Mouse (Mus musculus) monocyte, adult 5-6 weeks (primary cell): ENCODE measurements at regions not wholly inside any gene's neighbourhood (a gene's known extent, or its start where the extent isn't known, plus 50 kb on each side); places are given as distances from the start of the nearest gene placed in this dataset.

Source experiments
- ATAC-seq: fragments of 153-309, 156-312 bp; replicated peaks from 2 replicates; pipeline ENCODE4 v1.8.0; 2017; ENCODE audit warnings: mild to moderate bottlenecking; ENCODE audit not compliant: low TSS enrichment, insufficient number of reproducible peaks, severe bottlenecking, poor library complexity, low FRiP score

- ATAC-seq = no peak
Measured at GRCm38 (mm10) chr11:19606943-19607342, 317.2 kb upstream of the Spred2 start.

DNA sequence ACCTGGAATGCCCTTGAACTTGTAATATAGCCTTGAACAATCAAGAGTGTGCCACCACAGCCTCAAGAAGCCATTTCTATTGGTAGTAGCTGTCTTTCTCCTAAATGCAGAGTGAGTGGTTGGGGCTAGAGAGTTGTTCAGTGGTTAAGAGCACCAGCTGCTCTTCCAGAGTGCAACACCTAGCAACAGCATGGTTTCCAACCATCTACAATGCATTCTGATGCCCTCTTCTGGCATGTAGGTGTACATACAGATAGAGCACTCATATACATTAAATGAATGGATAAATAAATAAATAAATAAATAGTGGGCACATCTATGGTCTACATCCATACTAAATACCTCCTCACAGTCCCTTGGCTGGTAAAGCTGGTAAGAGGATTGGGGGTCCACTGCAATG, 316.2 kb upstream of the Spred2 start:
- ATAC-seq = no peak

DNA sequence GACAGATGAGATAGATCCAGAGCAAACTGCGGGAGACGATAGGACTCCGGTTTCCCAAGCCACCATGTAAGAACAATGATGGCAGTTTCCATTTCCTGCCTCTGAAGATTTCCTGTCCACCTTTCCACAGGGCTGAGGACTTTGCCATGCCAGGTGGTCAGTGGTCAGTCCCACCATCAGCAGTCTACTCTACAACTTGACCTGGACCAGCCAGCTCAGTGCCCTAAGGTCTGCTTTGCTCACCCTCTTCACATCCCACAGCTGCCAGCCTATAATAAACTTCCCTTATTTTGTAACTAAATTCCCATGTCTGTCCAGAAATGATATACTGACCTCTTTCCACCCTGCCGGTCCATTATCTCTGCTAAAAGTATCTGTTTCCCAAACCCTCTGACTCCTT, 315.7 kb upstream of the Spred2 start:
- ATAC-seq = no peak

GRCm38 (mm10) chr11:19610559-19610958, 313.6 kb upstream of the Spred2 start:
- ATAC-seq = no peak

DNA sequence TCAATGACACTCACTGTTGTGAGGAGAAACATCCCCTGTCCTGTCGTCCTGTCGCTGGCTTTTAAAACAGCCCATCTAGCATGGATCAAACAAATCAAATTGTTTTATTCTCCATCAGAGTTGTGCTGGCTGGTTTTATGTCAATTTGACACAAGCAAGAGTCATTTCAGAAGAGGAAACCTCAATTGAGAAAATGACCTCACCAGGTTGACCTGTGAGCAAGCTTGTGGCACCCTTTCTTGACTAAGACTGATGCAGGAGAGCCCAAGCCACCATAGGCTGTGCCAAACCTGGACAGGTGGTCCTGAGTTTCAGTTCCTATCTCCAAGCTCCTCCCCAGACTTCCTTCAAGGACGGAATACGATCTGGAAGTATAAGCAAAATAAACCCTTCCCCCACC, 313.0 kb upstream of the Spred2 start:
- no peak for ATAC-seq

- no peak for ATAC-seq
Measured at GRCm38 (mm10) chr11:19616520-19616919, 307.7 kb upstream of the Spred2 start.

GRCm38 (mm10) chr11:19619494-19619893, 304.7 kb upstream of the Spred2 start:
- no peak for ATAC-seq

DNA sequence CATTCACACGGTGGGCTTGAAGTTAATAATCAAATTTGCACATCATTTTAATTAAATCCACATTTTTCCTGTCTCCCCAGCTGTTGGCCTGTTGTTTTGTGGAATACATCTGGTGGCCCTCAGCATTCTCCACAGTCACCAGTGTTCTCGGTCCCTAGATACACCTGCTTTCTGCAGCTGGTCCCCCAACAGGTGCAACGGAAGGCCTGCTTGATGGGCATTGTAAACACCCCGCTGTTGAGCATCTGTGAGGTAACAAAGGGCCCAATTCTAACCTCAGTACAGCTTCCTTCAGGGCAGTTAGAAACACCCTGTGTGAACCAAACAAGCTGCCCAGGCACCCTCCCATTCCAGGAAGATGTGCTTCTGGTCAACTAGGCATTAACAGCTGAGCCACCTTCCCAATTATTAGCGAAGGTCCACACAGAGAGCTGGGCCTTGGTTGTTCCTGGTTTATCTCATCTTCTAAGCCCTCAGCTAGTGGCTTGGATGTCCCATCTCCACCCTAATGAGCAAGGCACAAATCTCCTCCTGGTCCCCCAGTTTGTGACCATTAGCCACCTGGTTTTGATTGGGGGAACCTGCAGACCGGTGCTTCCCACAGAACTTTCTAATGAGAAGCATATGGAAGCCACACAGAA, 293.0 kb upstream of the Spred2 start:
- ATAC-seq = no peak

DNA sequence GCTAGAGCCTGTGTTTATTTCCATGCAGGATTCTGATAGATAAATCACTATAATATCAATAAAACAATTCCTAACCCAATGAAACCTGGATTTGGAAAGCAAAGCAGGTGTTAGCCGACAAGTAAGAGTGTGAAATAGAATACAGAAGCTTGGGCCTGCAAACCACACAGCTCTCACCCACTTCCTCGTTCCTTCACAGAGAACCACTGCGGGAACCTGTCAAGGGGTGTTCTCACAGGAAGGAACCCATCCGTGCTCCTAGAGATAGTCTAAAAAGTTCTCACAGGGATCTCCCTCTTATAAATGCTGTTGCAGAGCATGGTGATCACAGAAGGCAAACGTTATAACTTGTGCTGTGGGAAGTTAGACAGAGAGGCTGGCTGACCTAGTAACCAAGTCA, 291.7 kb upstream of the Spred2 start:
- no peak for ATAC-seq

GRCm38 (mm10) chr11:19633621-19634020, 290.6 kb upstream of the Spred2 start:
- no peak for ATAC-seq

DNA sequence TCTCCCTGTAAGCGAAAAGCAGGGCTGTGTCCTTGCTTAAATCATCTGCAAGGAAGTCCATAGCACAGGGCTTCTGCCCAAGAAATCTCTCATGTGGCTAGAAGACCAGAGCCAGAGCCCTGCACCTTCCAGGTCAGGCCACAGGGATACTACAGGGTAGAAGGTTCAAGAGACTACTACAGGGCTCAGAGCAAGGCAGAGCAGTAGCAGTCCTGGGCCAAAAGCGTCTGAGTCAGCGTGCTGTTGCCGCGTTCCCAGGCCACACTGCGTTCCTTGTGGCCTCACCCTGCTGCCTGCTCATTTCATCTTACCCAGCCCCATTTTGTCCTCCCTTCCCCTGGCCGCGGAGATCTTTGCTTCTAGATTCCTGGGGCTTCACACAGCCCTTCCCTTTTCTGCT, 283.0 kb upstream of the Spred2 start:
- no peak for ATAC-seq

- ATAC-seq = no peak
Measured at GRCm38 (mm10) chr11:19644116-19644795, 279.9 kb upstream of the Spred2 start.

- ATAC-seq = no peak
Measured at GRCm38 (mm10) chr11:19645106-19645505, 279.1 kb upstream of the Spred2 start.

GRCm38 (mm10) chr11:19651522-19651921, 272.7 kb upstream of the Spred2 start:
- no peak for ATAC-seq

DNA sequence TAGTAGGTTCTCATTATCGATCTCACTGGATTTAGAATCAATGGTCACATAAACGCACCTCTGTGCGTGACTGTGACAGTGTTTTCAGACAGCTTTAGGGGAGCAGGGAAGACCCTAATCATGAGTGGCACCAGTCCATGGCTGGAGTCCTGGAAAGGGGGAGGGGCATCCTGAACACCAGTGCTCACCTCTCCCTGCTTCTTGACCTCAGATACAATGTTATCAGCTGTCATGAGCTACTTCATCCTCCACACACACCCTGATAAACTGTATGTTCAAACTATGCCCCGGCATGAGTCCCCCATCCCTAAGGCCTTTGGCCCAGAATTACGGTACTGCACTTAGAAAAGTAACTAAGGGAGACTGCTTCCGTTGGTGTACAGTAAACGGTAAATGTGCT, 272.2 kb upstream of the Spred2 start:
- no peak for ATAC-seq

DNA sequence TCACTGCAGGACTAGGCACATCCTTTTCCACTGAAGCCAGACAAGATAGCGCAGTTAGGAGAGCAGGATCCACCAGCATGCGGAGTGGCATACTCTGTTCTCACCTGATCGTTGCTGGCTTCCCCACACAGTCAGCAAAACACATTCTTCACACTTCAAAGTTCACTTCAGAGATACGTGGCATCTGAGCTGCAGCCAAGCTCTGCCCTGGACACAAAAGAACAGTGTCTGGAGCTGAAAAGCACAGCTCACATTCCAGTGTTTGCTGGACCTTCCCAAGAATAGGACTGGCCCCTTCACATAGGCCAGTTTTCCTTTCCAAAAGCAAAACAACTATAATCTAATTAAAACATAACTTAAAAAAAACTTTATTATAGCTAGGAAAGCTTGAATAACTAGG, 264.7 kb upstream of the Spred2 start:
- ATAC-seq = no peak

GRCm38 (mm10) chr11:19666732-19667131, 257.4 kb upstream of the Spred2 start:
- no peak for ATAC-seq

DNA sequence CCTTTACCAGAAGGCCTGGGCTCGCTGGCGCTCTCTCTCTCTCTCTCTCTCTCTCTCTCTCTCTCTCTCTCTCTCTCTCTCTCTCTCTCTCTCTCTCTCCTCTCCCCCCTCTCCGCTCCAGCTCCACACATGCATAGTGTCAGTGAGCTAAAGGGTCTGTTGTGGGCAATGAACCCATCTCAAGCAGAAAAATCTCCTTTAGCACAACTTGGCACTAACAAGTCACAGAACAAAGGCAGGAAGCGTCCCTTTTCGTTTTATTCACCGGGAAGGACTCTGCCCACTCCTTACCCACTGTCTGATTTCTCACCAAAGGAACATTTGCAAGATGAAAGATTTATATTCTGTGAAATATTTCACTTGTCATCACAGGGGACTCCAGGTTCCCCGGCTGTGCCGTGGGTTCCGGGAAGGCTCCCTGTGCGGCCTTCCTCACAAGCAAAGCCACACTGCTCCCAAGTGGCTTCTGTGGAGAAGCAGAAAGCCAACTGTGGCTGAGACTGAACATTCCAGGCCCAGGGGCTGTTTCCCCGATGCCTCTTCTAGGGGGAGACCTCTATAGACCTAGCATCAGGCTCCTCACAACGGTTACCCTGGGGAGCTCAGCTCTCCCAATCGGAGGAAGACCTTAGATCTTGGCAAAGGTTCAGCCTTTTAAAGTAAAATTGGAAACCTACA, 253.2 kb upstream of the Spred2 start:
- ATAC-seq = no peak

- no peak for ATAC-seq
Measured at GRCm38 (mm10) chr11:19673012-19673411, 251.2 kb upstream of the Spred2 start.

DNA sequence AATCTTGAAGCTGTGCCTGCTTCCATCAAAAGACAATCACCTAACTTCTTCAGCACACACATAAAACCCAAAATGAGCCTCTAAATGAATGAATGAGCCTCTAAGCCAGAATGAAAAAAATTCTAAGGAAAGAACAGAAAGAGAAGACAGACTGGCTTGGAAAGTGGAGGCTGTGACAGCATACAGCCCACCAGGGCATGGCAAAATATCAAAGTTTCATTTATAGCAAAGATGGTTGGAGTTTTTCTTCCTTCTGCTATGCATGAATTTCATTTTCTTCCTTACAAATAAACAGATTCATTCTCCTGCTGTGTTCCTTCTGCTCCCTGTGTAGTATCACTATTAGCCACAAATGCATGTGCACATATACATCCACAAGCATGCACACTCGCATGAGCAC, 247.7 kb upstream of the Spred2 start:
- no peak for ATAC-seq
